Mouse (Mus musculus) CH12.LX (cell line): Measurements from ENCODE around the gene Smug1. TPM values are rescaled to one million over a fixed set of nuclear protein-coding genes. Genes with fewer than 3 reads are reported as not detected.
A peak's percentile ranks its signal among the peaks of the same experiment; 100 is the strongest.

ENCODE experiments used
- DNase-seq: peaks from one replicate; pipeline ENCODE4 v3.0.0-alpha.2; 2013; ENCODE audit errors: extremely low read depth
- H3K27ac ChIP-seq: 2 replicates; pipeline ENCODE4 v1.5.1; 2012; ENCODE audit warnings: low read depth, mild to moderate bottlenecking, control low read depth, moderate library complexity; ENCODE audit not compliant: insufficient read depth
- H3K27me3 ChIP-seq: replicated peaks from 2 replicates; pipeline ENCODE3; 2012; ENCODE audit warnings: inconsistent platforms
- H3K36me3 ChIP-seq, 2 experiments: replicated peaks in 1 of 2; 2 replicates each; pipeline versions ENCODE3 to v1.6.1; 2012; ENCODE audit warnings: inconsistent platforms in 1 of 2, low read length in 1 of 2, mild to moderate bottlenecking in 1 of 2, mixed read lengths in 1 of 2, moderate library complexity in 1 of 2; ENCODE audit not compliant: control insufficient read depth in 1 of 2, insufficient read depth in 1 of 2
- H3K4me1 ChIP-seq, 2 experiments: 2 replicates each; pipeline ENCODE4 v1.6.1; 2012; ENCODE audit warnings: inconsistent platforms in 1 of 2, moderate library complexity in 1 of 2; ENCODE audit not compliant: insufficient read depth in 2 of 2, control insufficient read depth in 1 of 2
- H3K4me2 ChIP-seq: 2 replicates; pipeline ENCODE4 v1.6.1; 2012; ENCODE audit warnings: low read depth, mild to moderate bottlenecking, control low read depth; ENCODE audit not compliant: poor library complexity, insufficient read depth, severe bottlenecking
- H3K4me3 ChIP-seq, 3 experiments: fragments of 150-350 bp in 1 of 3; sonication (generic) in 1 of 3; replicated peaks in 1 of 3; 2 replicates each; pipeline versions ENCODE3 to v1.5.1; 2011 to 2012; ENCODE audit warnings: low read depth in 2 of 3, low read length in 2 of 3, mild to moderate bottlenecking in 2 of 3, moderate library complexity in 2 of 3, control low read depth in 1 of 3, improper control_type of control experiment in 1 of 3, inconsistent platforms in 1 of 3, mixed read lengths in 1 of 3; ENCODE audit not compliant: poor library complexity in 1 of 3
- H3K79me2 ChIP-seq: replicated peaks from 2 replicates; pipeline ENCODE4 v1.6.1; 2012; ENCODE audit warnings: mild to moderate bottlenecking, moderate library complexity; ENCODE audit not compliant: control insufficient read depth, poor library complexity, insufficient read depth, severe bottlenecking; ENCODE audit errors: extremely low read depth
- H3K9ac ChIP-seq: 2 replicates; pipeline ENCODE4 v1.6.1; 2012; ENCODE audit warnings: low read depth, mild to moderate bottlenecking, control low read depth, moderate library complexity; ENCODE audit not compliant: insufficient read depth
- H3K9me3 ChIP-seq: replicated peaks from 2 replicates; pipeline ENCODE3; 2012; ENCODE audit warnings: low read length, inconsistent platforms, mixed read lengths
- BHLHE40 ChIP-seq: IDR thresholded peaks from 2 replicates; pipeline ENCODE4 v1.6.1; 2011; ENCODE audit warnings: mild to moderate bottlenecking, low read depth, low read length, improper control_type of control experiment
- CHD2 ChIP-seq: IDR thresholded peaks from 2 replicates; pipeline ENCODE4 v1.6.1; 2011; ENCODE audit warnings: low read length, improper control_type of control experiment
- CTCF ChIP-seq, 2 experiments: IDR thresholded peaks in 1 of 2; conservative IDR thresholded peaks in 1 of 2; 2 replicates each; pipeline ENCODE4 v1.5.1; 2011 to 2012; ENCODE audit warnings: low read depth in 2 of 2, low read length in 2 of 2, improper control_type of control experiment in 1 of 2, inconsistent platforms in 1 of 2, mild to moderate bottlenecking in 1 of 2, moderate library complexity in 1 of 2
- E2F4 ChIP-seq: IDR thresholded peaks from 2 replicates; pipeline ENCODE4 v1.6.1; 2011; ENCODE audit warnings: low read depth, low read length, improper control_type of control experiment; ENCODE audit not compliant: insufficient replicate concordance
- ELF1 ChIP-seq: IDR thresholded peaks from 2 replicates; pipeline ENCODE4 v1.6.1; 2014; ENCODE audit warnings: low read depth, mild to moderate bottlenecking, inconsistent platforms, low read length, improper control_type of control experiment
- EP300 ChIP-seq: IDR thresholded peaks from 2 replicates; pipeline ENCODE4 v1.6.1; 2011; ENCODE audit warnings: low read length, improper control_type of control experiment
- MAFK ChIP-seq: IDR thresholded peaks from 2 replicates; pipeline ENCODE4 v1.6.1; 2011; ENCODE audit warnings: low read length, improper control_type of control experiment; ENCODE audit not compliant: insufficient replicate concordance
- MAZ ChIP-seq: IDR thresholded peaks from 2 replicates; pipeline ENCODE4 v1.6.1; 2012; ENCODE audit warnings: low read depth, mild to moderate bottlenecking, inconsistent platforms, low read length, improper control_type of control experiment, moderate library complexity
- MEF2A ChIP-seq: IDR thresholded peaks from 2 replicates; pipeline ENCODE4 v1.6.1; 2014; ENCODE audit warnings: low read depth, mild to moderate bottlenecking, inconsistent platforms, low read length, improper control_type of control experiment, borderline replicate concordance
- MXI1 ChIP-seq: IDR thresholded peaks from 2 replicates; pipeline ENCODE4 v1.6.1; 2011; ENCODE audit warnings: mild to moderate bottlenecking, low read depth, low read length, improper control_type of control experiment
- MYC ChIP-seq: IDR thresholded peaks from 2 replicates; pipeline ENCODE4 v1.6.1; 2011; ENCODE audit warnings: low read depth, mild to moderate bottlenecking, improper control_type of control experiment, low read length
- PAX5 ChIP-seq: IDR thresholded peaks from 2 replicates; pipeline ENCODE4 v1.6.1; 2012; ENCODE audit warnings: low read length, inconsistent platforms, mixed read lengths
- POLR2AphosphoS2 ChIP-seq: IDR thresholded peaks from 2 replicates; pipeline ENCODE4 v1.6.1; 2011; ENCODE audit warnings: low read depth, low read length, improper control_type of control experiment
- RAD21 ChIP-seq: IDR thresholded peaks from 2 replicates; pipeline ENCODE4 v1.6.1; 2011; ENCODE audit warnings: low read depth, mild to moderate bottlenecking, low read length, improper control_type of control experiment, moderate library complexity
- RCOR1 ChIP-seq: conservative IDR thresholded peaks from 2 replicates; pipeline ENCODE4 v1.6.1; 2012; ENCODE audit warnings: low read depth, mild to moderate bottlenecking, inconsistent platforms, low read length, improper control_type of control experiment
- SMC3 ChIP-seq: IDR thresholded peaks from 2 replicates; pipeline ENCODE4 v1.6.1; 2011; ENCODE audit warnings: low read depth, low read length, improper control_type of control experiment
- UBTF ChIP-seq: IDR thresholded peaks from 2 replicates; pipeline ENCODE4 v1.6.1; 2012; ENCODE audit warnings: low read depth, mild to moderate bottlenecking, inconsistent platforms, low read length, improper control_type of control experiment, moderate library complexity
- USF1 ChIP-seq: IDR thresholded peaks from 2 replicates; pipeline ENCODE4 v1.6.1; 2014; ENCODE audit warnings: low read depth, mild to moderate bottlenecking, inconsistent platforms, low read length, improper control_type of control experiment
- USF2 ChIP-seq: conservative IDR thresholded peaks from 2 replicates; pipeline ENCODE4 v1.6.1; 2011; ENCODE audit warnings: low read depth, low read length, improper control_type of control experiment
- ZKSCAN1 ChIP-seq: IDR thresholded peaks from 2 replicates; pipeline ENCODE4 v1.6.1; 2012; ENCODE audit warnings: low read depth, inconsistent platforms, low read length, improper control_type of control experiment, borderline replicate concordance
- ZMIZ1 ChIP-seq: IDR thresholded peaks from 2 replicates; pipeline ENCODE4 v1.6.1; 2012; ENCODE audit warnings: low read depth, mild to moderate bottlenecking, inconsistent platforms, low read length, improper control_type of control experiment
- dilution Hi-C: fragments of 300-500 bp; cut with MboI; formaldehyde crosslinking; loops from 2 replicates; pipeline ENCODE4 v1.14.3; 2020; ENCODE audit warnings: low sequenced_read_pairs; ENCODE audit not compliant: extremely low pct_unique_long_range_greater_than_20kb, extremely low pct_ligation_motif_present
- in situ Hi-C: fragments of 300-500 bp; cut with MboI; formaldehyde crosslinking; loops from 3 replicates; pipeline ENCODE4 v1.14.3; 2019; ENCODE audit warnings: low sequenced_read_pairs, low pct_ligation_motif_present, low pct_unique_long_range_greater_than_20kb, mixed read lengths
- polyA plus RNA-seq: library from polyadenylated mRNA; unstranded; fragments of >175 nt; gene quantifications from 2 replicates; pipeline ENCODE4 v1.2.1, GENCODE M21; 2012; ENCODE audit warnings: low read depth; ENCODE audit not compliant: insufficient read length
- total RNA-seq, 2 experiments: library from RNA; depleted of rRNA; stranded (reverse); fragments of 300-350 nt in 1 of 2; fragments of >200 nt in 1 of 2; gene quantifications; 2 replicates each; pipeline ENCODE4 v1.2.3; 2012 to 2014

Gene Smug1
- total and polyA plus RNA-seq, 3 experiments = 6.1 to 9.8 (median 7.8) TPM

DNA sequence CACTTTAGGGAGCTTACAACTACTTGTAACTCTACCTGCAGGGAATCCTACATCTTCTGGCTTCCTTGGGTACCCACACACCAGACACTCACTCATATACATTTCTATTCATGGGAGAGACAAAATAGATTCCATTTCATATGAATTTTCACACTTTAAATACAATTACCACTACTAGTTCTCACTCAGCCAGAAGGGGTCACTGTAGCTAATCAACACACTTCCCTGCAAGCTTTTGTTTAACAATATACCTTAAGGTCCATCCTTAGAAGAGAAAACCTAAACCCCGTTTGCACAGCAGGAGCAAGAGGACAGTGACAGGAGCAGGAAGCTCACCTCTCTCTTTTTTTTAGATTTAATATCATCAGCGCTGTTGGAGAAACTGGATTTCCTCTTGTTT, 38.3 kb upstream of the Smug1 start:
- no peak overlapping the region for H3K9ac ChIP-seq
- H3K27me3 ChIP-seq = no peaks in the 10 kb centered on the region
- H3K4me1 ChIP-seq = no peaks in the 10 kb centered on the region
- peaks cover 43 to 92% of the 10 kb centered on the region in 2 experiments for H3K36me3 ChIP-seq
- no peak overlapping the region for H3K4me2 ChIP-seq
- H3K9me3 ChIP-seq = no peaks in the 10 kb centered on the region
- no peak overlapping the region for H3K4me3 ChIP-seq
- in situ Hi-C loops = no loop called here
- H3K27ac ChIP-seq = no peak overlapping the region
- peaks cover 32% of the 10 kb centered on the region for H3K79me2 ChIP-seq
- dilution Hi-C loops = no loop called here
- TF ChIP-seq USF2 (no peak), RAD21 (peak; percentile 54), SMC3 (peak; percentile 54), CTCF (conservative IDR thresholded peaks at IDR 0.05 in 1 of 2, IDR thresholded peaks at IDR 0.05 in 1 of 2; ENCODE audit: low read depth in 2 of 2, low read length in 2 of 2) (peak in 1 of 2 experiments; percentile 65; a peak in 2 of 4 replicates)
- DNase-seq = no peak

DNA sequence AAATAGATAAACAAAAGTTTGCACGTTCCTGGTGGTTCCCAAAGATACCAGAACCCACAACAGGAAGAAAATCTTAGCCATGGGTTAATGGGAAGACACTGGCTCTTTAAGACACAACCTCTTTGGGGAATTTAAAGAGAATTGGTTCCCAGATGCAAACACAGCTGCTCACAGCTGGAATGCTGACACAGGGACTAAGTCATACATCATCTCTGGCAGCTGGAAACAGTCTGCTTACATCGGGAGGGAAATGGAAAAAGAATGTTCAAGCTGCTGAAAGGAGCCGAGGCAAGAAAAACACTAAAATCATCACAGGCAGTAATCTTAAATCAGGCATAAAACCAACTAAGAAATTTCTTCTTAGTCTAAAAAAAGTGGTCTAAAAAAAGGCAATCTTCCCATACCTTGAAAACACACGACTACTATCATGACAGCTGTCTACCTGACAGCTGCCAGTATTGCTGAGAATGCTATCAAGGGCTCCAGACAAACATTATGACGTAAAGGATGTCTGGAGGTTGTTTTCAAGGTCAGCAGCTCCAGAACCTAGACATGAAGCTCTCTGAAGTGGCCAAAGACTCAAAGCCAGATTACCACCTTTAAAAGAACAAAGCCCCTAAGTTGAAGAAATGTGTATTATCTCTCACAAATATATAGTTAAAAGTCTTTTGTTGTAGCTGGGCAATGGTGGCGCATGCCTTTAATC, 35.3 kb upstream of the Smug1 start:
- Histone ChIP-seq H3K4me1 (0 out of 4 replicates have a peak, but pooled peaks cover 0 to 6% of the 10 kb centered on the region in 2 experiments), H3K79me2 (peaks cover 24% of the 10 kb centered on the region), H3K9ac (no peak overlapping the region), H3K4me2 (no peak overlapping the region), H3K27me3 (no peaks in the 10 kb centered on the region), H3K36me3 (peaks cover 55 to 99% of the 10 kb centered on the region in 2 experiments), H3K27ac (no peak overlapping the region), H3K9me3 (no peaks in the 10 kb centered on the region), H3K4me3 (no peak overlapping the region)
- TF ChIP-seq MAFK (no peak), RCOR1 (no peak), EP300 (no peak), USF1 (no peak), ZKSCAN1 (no peak), MEF2A (no peak), POLR2AphosphoS2 (no peak), USF2 (no peak), E2F4 (no peak), CHD2 (no peak), PAX5 (no peak), MAZ (no peak), MYC (no peak), UBTF (no peak), ZMIZ1 (no peak), ELF1 (no peak), BHLHE40 (no peak), MXI1 (no peak)
- dilution Hi-C loops (no loop called here), in situ Hi-C loops (no loop called here)
- DNase-seq = no peak
